Mouse (Mus musculus) stomach, postnatal 0 days (tissue): ENCODE measurements at regions not wholly inside any gene's neighbourhood (a gene's known extent, or its start where the extent isn't known, plus 50 kb on each side); places are given as distances from the start of the nearest gene placed in this dataset.

Source experiments
- ATAC-seq: fragments of 200-750 bp; cut with Nextera tagmentation; 2 replicates; pipeline ENCODE4 v1.8.0; 2017; ENCODE audit not compliant: low FRiP score, low TSS enrichment
- DNase-seq: peaks from one replicate; pipeline ENCODE4 v3.0.0-alpha.2; 2016; ENCODE audit warnings: low spot score
- H3K27ac ChIP-seq: fragments of 300-500 bp; sonication (generic); replicated peaks from 2 replicates; pipeline ENCODE4 v1.5.1; 2014; ENCODE audit warnings: mild to moderate bottlenecking, control low read depth
- H3K27me3 ChIP-seq: fragments of 300-500 bp; sonication (generic); 2 replicates; pipeline ENCODE4 v1.6.1; 2014; ENCODE audit warnings: low read length; ENCODE audit not compliant: control insufficient read depth, insufficient read depth
- H3K36me3 ChIP-seq: fragments of 300-500 bp; sonication (generic); 2 replicates; pipeline ENCODE4 v1.6.1; 2014; ENCODE audit warnings: low read length, mixed read lengths; ENCODE audit not compliant: control insufficient read depth, insufficient read depth
- H3K4me1 ChIP-seq: fragments of 300-500 bp; sonication (generic); replicated peaks from 2 replicates; pipeline ENCODE4 v1.6.1; 2014; ENCODE audit warnings: antibody characterized with exemption; ENCODE audit not compliant: control insufficient read depth, insufficient read depth
- H3K4me2 ChIP-seq: fragments of 300-500 bp; sonication (generic); replicated peaks from 2 replicates; pipeline ENCODE4 v1.6.1; 2014; ENCODE audit warnings: low read depth, mild to moderate bottlenecking, control low read depth, moderate library complexity
- H3K4me3 ChIP-seq: fragments of 300-500 bp; sonication (generic); 2 replicates; pipeline ENCODE4 v1.5.1; 2014; ENCODE audit warnings: low read depth, low read length, control low read depth
- H3K9ac ChIP-seq: fragments of 300-500 bp; sonication (generic); 2 replicates; pipeline ENCODE4 v1.6.1; 2014; ENCODE audit warnings: mild to moderate bottlenecking, low read length, control low read depth, mixed read lengths
- H3K9me3 ChIP-seq: fragments of 300-500 bp; sonication (generic); 2 replicates; pipeline ENCODE4 v1.6.1; 2016; ENCODE audit warnings: low read length; ENCODE audit not compliant: control insufficient read depth
- CTCF ChIP-seq: IDR thresholded peaks from 2 replicates; pipeline ENCODE4 v1.5.1; 2016; ENCODE audit warnings: antibody characterized with exemption, low read depth, mild to moderate bottlenecking, moderate library complexity
- EP300 ChIP-seq: optimal IDR thresholded peaks from 2 replicates; pipeline ENCODE3; 2016; ENCODE audit warnings: antibody characterized with exemption
- WGBS: fragments of 180-500 bp; shearing (Covaris S2); extraction: QIAGEN DNeasy Blood & Tissue Kit; methylation state at CpG from one replicate; pipeline ENCODE4 v1.1.7; 2014; 5-methylcytosine and 5-hydroxymethylcytosine counted together

DNA sequence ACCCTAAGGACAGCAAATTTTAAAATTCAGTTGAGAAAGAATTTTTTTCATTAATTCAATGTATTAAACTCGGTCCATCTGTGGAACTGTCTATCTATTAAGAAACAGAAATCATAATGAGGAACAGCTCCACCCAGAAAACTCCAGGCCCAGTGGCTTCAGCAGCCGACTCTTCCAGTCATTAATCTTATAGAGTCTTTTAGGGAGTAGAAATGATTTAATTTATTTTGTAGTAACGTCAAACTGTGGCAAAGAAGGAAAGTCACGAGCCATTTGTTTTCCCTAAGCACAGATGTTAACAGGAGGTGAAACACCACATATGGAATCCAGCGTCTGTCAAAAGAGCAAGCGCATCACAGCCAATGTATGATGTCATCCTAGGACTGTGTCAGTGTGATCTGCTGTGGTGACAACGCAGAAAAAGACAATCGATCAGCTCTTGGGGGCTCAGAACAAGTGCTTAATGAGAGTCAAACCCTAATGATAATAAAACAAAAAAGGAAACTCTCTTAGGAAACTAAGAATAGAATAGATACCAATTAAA, 119.9 kb upstream of the Irf2bp2 start:
- TF ChIP-seq EP300 (no peak), CTCF (no peak)
- 33% methylated on average over 8 of the region's 8 CpGs for WGBS
- DNase-seq: no peak

DNA sequence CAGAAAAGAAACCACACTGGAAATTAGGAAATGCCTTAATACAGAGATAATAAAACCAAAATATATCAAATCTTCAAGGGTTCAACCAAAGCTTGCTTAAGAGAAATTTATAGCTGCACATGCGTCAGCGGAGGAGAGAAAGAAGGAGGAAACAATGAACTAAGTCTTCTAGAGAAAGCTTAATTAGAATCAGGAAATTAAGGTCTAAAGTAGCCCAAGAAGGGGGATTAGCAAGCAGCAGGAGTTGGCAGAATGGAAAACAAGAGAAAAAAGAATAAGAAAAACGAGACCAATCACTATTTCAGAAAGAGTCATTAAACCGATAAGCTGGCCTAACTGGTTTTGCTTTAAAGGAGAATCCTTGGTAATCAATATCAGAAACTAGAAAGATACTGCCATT, 119.4 kb upstream of the Irf2bp2 start:
- H3K4me3 ChIP-seq: no peak overlapping the region
- WGBS: 52% methylated on average over 4 of the region's 4 CpGs
- ATAC-seq: no peak
- TF ChIP-seq EP300 (no peak), CTCF (no peak)
- H3K36me3 ChIP-seq: no peaks in the 10 kb centered on the region
- no peak overlapping the region for H3K27ac ChIP-seq
- H3K9ac ChIP-seq: no peak overlapping the region
- no peaks in the 10 kb centered on the region for H3K9me3 ChIP-seq
- H3K4me1 ChIP-seq: no peaks in the 10 kb centered on the region
- H3K27me3 ChIP-seq: no peaks in the 10 kb centered on the region
- H3K4me2 ChIP-seq: no peak overlapping the region
- no peak for DNase-seq

More for the DNA sequence above, 119.9 kb upstream of the Irf2bp2 start:
- no peak overlapping the region for H3K27ac ChIP-seq
- H3K4me2 ChIP-seq: no peak overlapping the region
- no peak for ATAC-seq
- no peaks in the 10 kb centered on the region for H3K27me3 ChIP-seq
- H3K9ac ChIP-seq: no peak overlapping the region
- H3K36me3 ChIP-seq: no peaks in the 10 kb centered on the region
- H3K9me3 ChIP-seq: no peaks in the 10 kb centered on the region
- no peak overlapping the region for H3K4me3 ChIP-seq
- no peaks in the 10 kb centered on the region for H3K4me1 ChIP-seq

DNA sequence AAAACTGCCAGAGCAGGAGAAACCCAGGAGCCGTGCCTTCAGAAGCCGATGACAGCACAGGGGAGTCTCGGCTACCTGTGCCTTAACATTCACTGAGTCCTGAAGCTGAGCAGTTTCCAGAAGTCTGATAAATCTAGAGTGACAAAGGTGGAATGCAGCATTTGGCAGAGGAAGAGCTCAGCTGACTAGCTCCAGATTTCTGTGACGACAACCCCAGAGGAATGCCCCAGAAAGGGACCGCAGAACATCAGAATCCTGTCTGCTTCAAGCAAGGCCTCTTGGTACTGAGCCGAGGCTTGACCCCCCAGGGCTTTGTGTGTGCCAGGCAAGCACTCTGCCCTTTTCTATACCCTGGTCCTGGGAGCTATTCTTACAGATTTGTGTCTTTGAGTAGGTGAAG, 119.0 kb upstream of the Irf2bp2 start:
- no peak overlapping the region for H3K4me2 ChIP-seq
- no peak for DNase-seq
- H3K9me3 ChIP-seq: no peaks in the 10 kb centered on the region
- no peaks in the 10 kb centered on the region for H3K4me1 ChIP-seq
- H3K9ac ChIP-seq: no peak overlapping the region
- H3K36me3 ChIP-seq: no peaks in the 10 kb centered on the region
- TF ChIP-seq CTCF (no peak), EP300 (no peak)
- ATAC-seq: no peak
- H3K27ac ChIP-seq: no peak overlapping the region; the same call in 1 of the 2 replicates
- H3K4me3 ChIP-seq: no peak overlapping the region
- 45% methylated on average over 6 of the region's 6 CpGs for WGBS
- no peaks in the 10 kb centered on the region for H3K27me3 ChIP-seq

DNA sequence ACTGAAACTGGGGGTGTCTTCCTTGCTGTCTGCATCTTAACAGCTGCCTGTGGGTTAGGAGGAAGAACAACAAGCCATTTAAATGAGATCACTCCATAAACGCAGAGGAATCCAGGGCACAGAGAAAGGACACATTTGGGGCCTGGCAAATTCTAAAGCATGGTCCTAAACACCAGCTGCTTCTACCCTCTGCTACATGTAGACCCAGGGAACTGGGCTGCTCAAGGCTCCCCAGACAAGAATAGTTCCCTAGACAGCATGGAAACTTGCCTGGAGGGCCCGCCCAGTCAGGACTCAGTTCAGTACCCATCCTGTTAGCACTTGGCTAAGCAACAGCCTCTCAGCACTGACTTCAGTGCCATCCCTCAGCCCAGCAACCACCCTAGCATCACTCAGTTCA, 115.2 kb upstream of the Irf2bp2 start:
- no peak for TF ChIP-seq CTCF
- TF ChIP-seq EP300: no peak
- ATAC-seq (no peak), DNase-seq (no peak)
- Histone ChIP-seq H3K36me3 (no peaks in the 10 kb centered on the region), H3K27me3 (no peaks in the 10 kb centered on the region), H3K4me3 (no peak overlapping the region), H3K4me2 (no peak overlapping the region), H3K27ac (no peak overlapping the region), H3K9me3 (no peaks in the 10 kb centered on the region), H3K9ac (no peak overlapping the region), H3K4me1 (no peaks in the 10 kb centered on the region)
- WGBS: 60% methylated on average over 2 of the region's 2 CpGs

DNA sequence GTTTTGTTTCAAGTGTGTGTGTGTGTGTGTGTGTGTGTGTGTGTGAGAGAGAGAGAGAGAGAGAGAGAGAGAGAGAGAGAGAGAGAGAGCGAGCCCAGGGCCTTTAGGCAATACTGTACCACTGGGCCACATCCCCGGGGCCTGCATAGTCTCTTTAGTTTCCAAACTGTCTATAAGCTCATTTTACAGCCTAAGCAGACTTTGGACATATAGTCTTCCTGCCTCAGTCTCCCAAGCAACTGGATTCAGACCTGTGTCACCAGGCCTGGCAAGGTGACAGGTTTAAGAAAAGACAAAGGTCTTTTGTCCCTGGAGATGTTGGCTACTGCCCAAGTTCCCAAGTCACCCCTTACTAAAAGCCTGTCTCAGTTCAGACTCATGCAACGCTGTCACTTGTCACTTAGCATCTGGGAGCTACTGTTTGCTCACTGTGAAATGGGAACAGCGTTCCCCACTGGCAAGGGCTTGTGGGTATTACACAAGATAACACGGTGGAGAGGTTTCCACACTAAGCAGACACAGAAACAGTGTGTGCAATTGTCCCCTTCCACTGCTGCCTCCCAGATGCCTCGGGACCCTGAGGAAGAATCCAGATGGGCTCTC, 113.6 kb upstream of the Irf2bp2 start:
- Histone ChIP-seq H3K4me2 (no peak overlapping the region), H3K4me3 (no peak overlapping the region), H3K9ac (no peak overlapping the region), H3K27ac (peak overlapping the region; percentile 35), H3K4me1 (no peaks in the 10 kb centered on the region), H3K9me3 (no peaks in the 10 kb centered on the region), H3K36me3 (no peaks in the 10 kb centered on the region), H3K27me3 (no peaks in the 10 kb centered on the region)
- ATAC-seq (no peak), DNase-seq (peak; percentile 32)
- 60% methylated on average over 6 of the region's 6 CpGs for WGBS
- no peak for TF ChIP-seq CTCF
- TF ChIP-seq EP300: no peak

DNA sequence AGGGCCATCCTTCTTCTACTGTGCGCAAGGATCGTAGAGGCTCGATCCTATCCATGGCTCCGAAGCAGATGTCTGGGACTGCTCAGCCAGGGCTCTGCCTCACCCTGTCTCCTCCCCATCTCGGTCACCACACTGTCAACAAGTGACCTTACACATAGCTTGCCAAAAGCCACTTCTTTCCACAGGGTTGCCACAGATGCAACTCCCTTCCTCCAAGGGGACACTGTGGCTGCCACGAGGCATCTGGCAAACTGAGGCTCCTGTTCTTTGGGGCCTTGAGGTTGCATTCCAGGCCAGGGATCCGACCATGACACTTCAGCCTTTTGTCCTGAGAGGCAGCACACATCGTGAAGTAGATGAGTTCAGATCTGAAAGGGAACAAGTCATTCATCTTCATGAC, 112.5 kb upstream of the Irf2bp2 start:
- H3K27me3 ChIP-seq: no peaks in the 10 kb centered on the region
- TF ChIP-seq CTCF: no peak
- TF ChIP-seq EP300: no peak
- 76% methylated on average over 8 of the region's 8 CpGs for WGBS
- ATAC-seq (no peak), DNase-seq (no peak)
- no peak overlapping the region for H3K4me2 ChIP-seq
- no peak overlapping the region for H3K27ac ChIP-seq
- H3K9ac ChIP-seq: no peak overlapping the region
- no peaks in the 10 kb centered on the region for H3K4me1 ChIP-seq
- H3K36me3 ChIP-seq: no peaks in the 10 kb centered on the region
- H3K4me3 ChIP-seq: no peak overlapping the region
- no peaks in the 10 kb centered on the region for H3K9me3 ChIP-seq
